9 mouse cellular contexts compared by ENCODE assay signal in the genomic region with DNA sequence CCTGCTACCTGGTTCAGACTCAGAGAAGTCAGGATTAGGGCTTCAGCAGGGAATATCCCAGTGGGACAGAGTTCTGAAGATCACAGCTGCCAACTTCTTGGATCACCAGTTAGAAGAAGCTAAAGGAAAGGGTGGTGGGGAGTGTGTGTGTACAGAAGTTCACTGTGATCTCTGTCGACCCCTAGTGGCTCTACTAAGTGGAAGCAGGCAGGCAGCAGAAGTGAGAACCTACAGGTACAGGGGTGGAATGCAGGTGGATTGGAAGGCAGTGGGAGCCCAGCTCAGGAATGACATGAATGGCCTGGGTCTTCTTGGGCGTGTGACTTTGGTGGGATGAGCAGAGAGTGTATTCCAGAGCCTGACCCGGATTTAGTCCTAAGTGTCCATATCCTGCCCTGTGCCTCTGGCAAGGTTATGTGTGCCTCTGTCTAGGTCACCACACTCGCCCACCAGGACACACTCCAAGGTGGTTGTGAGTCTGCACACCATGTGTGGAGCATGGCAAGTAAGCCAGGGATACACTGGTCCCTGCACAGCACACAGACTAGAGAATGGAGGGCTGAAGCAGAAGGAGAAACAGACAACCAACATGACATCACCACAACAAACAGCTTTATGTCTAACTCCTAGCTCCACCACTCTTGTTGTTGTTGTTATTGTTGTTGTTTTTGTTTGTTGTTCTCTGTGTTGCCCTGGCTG. TPM values are rescaled to one million over a fixed set of nuclear protein-coding genes. Genes with fewer than 3 reads are reported as not detected.
DNase-seq lines count a peak whose midpoint lies in the region; ATAC-seq and TF ChIP-seq lines count a peak whose summit lies in the region.
"Had no signal": no experiment of that assay in that cellular context is flagged by ENCODE, and none has a peak within 500 bp of the region (broad histone marks: within the 10 kb centered on the region; RNA-seq: fewer than 3 reads in every experiment).

No protein-coding gene starts in this region.

- no peaks in the 10 kb centered on the region for H3K4me1 ChIP-seq in hindbrain, embryonic 16.5 days (ENCODE audit: control insufficient read depth, insufficient read depth, low read depth, low read length)
- H3K4me1 ChIP-seq in liver, postnatal 0 days (ENCODE audit: insufficient read depth) = peaks cover 3% of the 10 kb centered on the region; the same call in 1 of the 2 replicates
- H3K4me1 ChIP-seq: liver, embryonic 15.5 days had no signal

- no peak overlapping the region for H3K27ac ChIP-seq in hindbrain, embryonic 16.5 days (ENCODE audit: low read depth, low read length)
- H3K27ac ChIP-seq in liver, postnatal 0 days (ENCODE audit: low read depth) = no peak overlapping the region
- H3K27ac ChIP-seq: liver, embryonic 15.5 days had no signal

- peak; percentile 82 for TF ChIP-seq CTCF in liver, postnatal 0 days (IDR thresholded peaks at IDR 0.05; ENCODE audit: low read depth)

- no peak for ATAC-seq in cerebellum, adult (ENCODE audit: insufficient number of reproducible peaks, low FRiP score, low TSS enrichment)
- peak; percentile 73 for ATAC-seq in hindbrain, embryonic 16.5 days
- no peak for ATAC-seq in liver, postnatal 0 days

- peak; percentile 47 to 56 for DNase-seq in cerebellum, postnatal 14 days
- peak; percentile 44 for DNase-seq in urinary bladder, postnatal 14 days (ENCODE audit: low spot score)
- DNase-seq in urinary bladder, postnatal 25 days (ENCODE audit: low spot score) = no peak
- DNase-seq in liver, postnatal 0 days = no peak
- DNase-seq in splenic B cell, adult 2 months (ENCODE audit: low read depth, low spot score) = peak; percentile 71
- DNase-seq in yolk sac, embryonic 10.5 days (ENCODE audit: low spot score) = no peak

- no peak for TF ChIP-seq EP300 in liver, postnatal 0 days (IDR thresholded peaks at IDR 0.05; ENCODE audit: low read depth)

- no peak overlapping the region for H3K4me2 ChIP-seq in hindbrain, embryonic 16.5 days (ENCODE audit: low read length)
- H3K4me2 ChIP-seq in liver, postnatal 0 days (ENCODE audit: low read depth, low read length) = no peak overlapping the region
- H3K4me2 ChIP-seq: liver, embryonic 15.5 days had no signal

- no peak overlapping the region for H3K4me3 ChIP-seq in hindbrain, embryonic 16.5 days (ENCODE audit: low read length)
- no peak overlapping the region for H3K4me3 ChIP-seq in liver, postnatal 0 days (ENCODE audit: low read depth, low read length)
- H3K4me3 ChIP-seq: liver, embryonic 15.5 days had no signal

- H3K27me3 ChIP-seq in hindbrain, embryonic 16.5 days (replicated peaks; ENCODE audit: control insufficient read depth, insufficient read depth, low read length) = no peaks in the 10 kb centered on the region
- H3K27me3 ChIP-seq in liver, postnatal 0 days (ENCODE audit: insufficient read depth, low read length) = no peaks in the 10 kb centered on the region
- H3K27me3 ChIP-seq in splenic B cell, adult 2 months (ENCODE audit: control insufficient read depth, insufficient read depth, low read length, poor library complexity, severe bottlenecking) = no peaks in the 10 kb centered on the region
- H3K27me3 ChIP-seq: liver, embryonic 15.5 days had no signal

- H3K9me3 ChIP-seq in hindbrain, embryonic 16.5 days (ENCODE audit: control insufficient read depth, low read length) = no peaks in the 10 kb centered on the region
- no peaks in the 10 kb centered on the region for H3K9me3 ChIP-seq in liver, postnatal 0 days (ENCODE audit: low read length)
- H3K9me3 ChIP-seq: liver, embryonic 15.5 days had no signal

- 34% methylated on average over 4 of the region's 4 CpGs for WGBS in hindbrain, embryonic 16.5 days
- 37% methylated on average over 4 of the region's 4 CpGs for WGBS in liver, postnatal 0 days (ENCODE audit: insufficient replicate concordance)

- no peak overlapping the region for H3K9ac ChIP-seq in hindbrain, embryonic 16.5 days (ENCODE audit: low read depth, low read length)
- H3K9ac ChIP-seq in liver, postnatal 0 days (replicated peaks) = no peak overlapping the region
- H3K9ac ChIP-seq: liver, embryonic 15.5 days had no signal

- no peaks in the 10 kb centered on the region for H3K36me3 ChIP-seq in hindbrain, embryonic 16.5 days (ENCODE audit: control insufficient read depth, insufficient read depth, low read length)
- no peaks in the 10 kb centered on the region; the same call in 1 of the 2 replicates for H3K36me3 ChIP-seq in liver, postnatal 0 days (replicated peaks; ENCODE audit: insufficient read depth, low read length)
- H3K36me3 ChIP-seq in splenic B cell, adult 2 months (ENCODE audit: control insufficient read depth, insufficient read depth, low read length, poor library complexity, severe bottlenecking) = no peaks in the 10 kb centered on the region
- H3K36me3 ChIP-seq: liver, embryonic 15.5 days had no signal

RNA-seq across cellular contexts. Expression of gene Myzap, which starts 31.9 kb away (rescaled TPM):
- polyA plus RNA-seq in hindbrain, embryonic 16.5 days (2015; fragmentation: Nextera tagmentation; extraction: Ambion mirVana) = 1.9 and 2.3 TPM in 2 replicates
- 2.8 and 3.7 TPM in 2 replicates for polyA plus RNA-seq in liver, postnatal 0 days (2015; fragmentation: Nextera tagmentation; extraction: Ambion mirVana)

Comparison
In these comparisons a context has a peak if more than half of its experiments do, and no peak if none do; other contexts are left out.
1. DNase-seq: peak in cerebellum, postnatal 14 days (2 of 2), urinary bladder, postnatal 14 days (single experiment) and splenic B cell, adult 2 months (single experiment); none in urinary bladder, postnatal 25 days (single experiment), liver, postnatal 0 days (single experiment) and yolk sac, embryonic 10.5 days (single experiment).